Mouse (Mus musculus) heart, embryonic 13.5 days (tissue): ENCODE measurements around the gene Cdiptos. TPM values are rescaled to one million over a fixed set of nuclear protein-coding genes. Genes with fewer than 3 reads are reported as not detected.

Experiments
- ATAC-seq: fragments of 200-750 bp; cut with Nextera tagmentation; 2 replicates; pipeline ENCODE4 v1.8.0; 2017; ENCODE audit warnings: moderate TSS enrichment; ENCODE audit not compliant: insufficient number of reproducible peaks, low FRiP score, low TSS enrichment; ENCODE audit errors: extremely low read depth
- H3K27ac ChIP-seq: fragments of 300-500 bp; sonication (generic); replicated peaks from 2 replicates; pipeline ENCODE4 v1.5.1; 2015; ENCODE audit warnings: moderate library complexity, mild to moderate bottlenecking, inconsistent platforms
- H3K27me3 ChIP-seq: fragments of 300-500 bp; sonication (generic); replicated peaks from 2 replicates; pipeline ENCODE4 v1.6.1; 2015; ENCODE audit warnings: mild to moderate bottlenecking, inconsistent platforms
- H3K36me3 ChIP-seq: fragments of 300-500 bp; sonication (generic); 2 replicates; pipeline ENCODE4 v1.6.1; 2015; ENCODE audit warnings: mild to moderate bottlenecking, inconsistent platforms
- H3K4me1 ChIP-seq: fragments of 300-500 bp; sonication (generic); 2 replicates; pipeline ENCODE4 v1.6.1; 2015; ENCODE audit warnings: inconsistent platforms
- H3K4me2 ChIP-seq: fragments of 300-500 bp; sonication (generic); 2 replicates; pipeline ENCODE4 v1.6.1; 2015; ENCODE audit warnings: inconsistent platforms, mild to moderate bottlenecking, moderate library complexity
- H3K4me3 ChIP-seq: fragments of 300-500 bp; sonication (generic); 2 replicates; pipeline ENCODE4 v1.5.1; 2015; ENCODE audit warnings: moderate library complexity, mild to moderate bottlenecking, inconsistent platforms
- H3K9ac ChIP-seq: fragments of 300-500 bp; sonication (generic); 2 replicates; pipeline ENCODE4 v1.6.1; 2015; ENCODE audit warnings: inconsistent platforms, mild to moderate bottlenecking, moderate library complexity
- H3K9me3 ChIP-seq: fragments of 300-500 bp; sonication (generic); 2 replicates; pipeline ENCODE4 v1.6.1; 2016; ENCODE audit warnings: inconsistent platforms
- WGBS: fragments of 180-500 bp; shearing (Covaris S2); methylation state at CpG from one replicate; pipeline ENCODE4 v1.1.7; 2015; ENCODE audit warnings: mixed read lengths; 5-methylcytosine and 5-hydroxymethylcytosine counted together
- polyA plus RNA-seq: library from polyadenylated mRNA; unstranded; fragments of >200 nt; fragmentation: Nextera tagmentation; extraction: Ambion mirVana; gene quantifications from 2 replicates; pipeline ENCODE4 v1.2.1, GENCODE M21; 2015

The Cdiptos gene
- polyA plus RNA-seq, 1 experiment from 2014 or later: 0.59 TPM

- ATAC-seq: no peak
- 25% methylated on average over 19 of the region's 19 CpGs for WGBS
- H3K27me3 ChIP-seq: peaks cover 39% of the 10 kb centered on the region
- H3K4me2 ChIP-seq: no peak overlapping the region
- no peaks in the 10 kb centered on the region for H3K36me3 ChIP-seq
- H3K4me1 ChIP-seq: peaks cover 5% of the 10 kb centered on the region; the same call in 1 of the 2 replicates
- no peak overlapping the region for H3K27ac ChIP-seq
- H3K9me3 ChIP-seq: no peaks in the 10 kb centered on the region
- no peak overlapping the region for H3K9ac ChIP-seq
- no peak overlapping the region for H3K4me3 ChIP-seq
These were observed 12.2 kb downstream of the Cdiptos start for GRCm38 (mm10) chr7:126963548-126964286.

DNA sequence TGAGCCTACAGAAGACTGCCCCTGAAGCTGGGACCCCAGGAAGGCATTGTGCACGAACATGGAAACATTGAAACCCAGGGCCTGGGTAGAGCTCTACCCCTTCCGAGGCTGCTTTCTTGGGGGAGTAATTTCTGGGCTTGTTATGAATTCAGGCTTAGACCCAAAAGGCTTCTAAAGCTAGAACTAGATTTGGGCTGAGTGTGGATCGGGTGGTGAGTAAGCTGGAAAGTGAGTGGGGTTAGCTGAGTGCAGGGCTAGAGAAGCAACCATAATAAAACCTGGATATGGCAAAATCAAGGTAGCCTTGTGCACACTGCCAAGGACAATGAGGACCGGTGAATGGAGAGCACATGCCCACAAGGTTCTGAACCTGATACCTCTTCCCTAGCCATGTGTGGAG is 13.9 kb downstream of the Cdiptos start:
- Histone ChIP-seq H3K27me3 (peaks cover 45% of the 10 kb centered on the region), H3K36me3 (no peaks in the 10 kb centered on the region), H3K4me2 (no peak overlapping the region), H3K27ac (no peak overlapping the region), H3K4me3 (no peak overlapping the region), H3K4me1 (peaks cover 5% of the 10 kb centered on the region; the same call in 1 of the 2 replicates), H3K9me3 (no peaks in the 10 kb centered on the region), H3K9ac (no peak overlapping the region)
- WGBS: 81% methylated on average over 4 of the region's 4 CpGs
- ATAC-seq: no peak

- no peak overlapping the region for H3K27ac ChIP-seq
- no peak overlapping the region for H3K4me3 ChIP-seq
- no peak overlapping the region for H3K4me2 ChIP-seq
- H3K36me3 ChIP-seq: no peaks in the 10 kb centered on the region
- H3K27me3 ChIP-seq: peaks cover 45% of the 10 kb centered on the region
- H3K4me1 ChIP-seq: peaks cover 5% of the 10 kb centered on the region; the same call in 1 of the 2 replicates
- ATAC-seq: no peak
- 73% methylated on average over 5 of the region's 5 CpGs for WGBS
- no peak overlapping the region for H3K9ac ChIP-seq
- no peaks in the 10 kb centered on the region for H3K9me3 ChIP-seq
These were observed 14.8 kb downstream of the Cdiptos start for GRCm38 (mm10) chr7:126961095-126961494.

DNA sequence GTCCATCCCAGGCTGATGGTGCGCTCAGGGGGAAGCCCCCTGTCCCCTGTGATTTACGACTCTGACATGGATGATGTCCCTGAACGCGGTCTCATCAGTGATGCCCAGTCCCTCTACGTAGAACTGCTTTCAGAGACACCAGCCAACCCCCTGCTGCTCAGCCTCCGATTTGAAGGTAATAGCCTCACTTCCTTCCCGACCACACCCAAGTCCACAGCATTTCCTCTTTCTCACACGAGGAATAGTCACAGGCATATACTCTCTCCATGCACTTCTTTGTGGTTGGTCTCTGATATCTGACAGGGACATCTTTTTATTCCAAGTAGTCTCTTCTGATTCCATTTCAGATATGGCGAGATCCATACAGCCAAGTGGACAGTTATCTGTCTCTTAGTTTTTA is 16.1 kb downstream of the Cdiptos start:
- ATAC-seq: no peak
- Histone ChIP-seq H3K9me3 (no peaks in the 10 kb centered on the region), H3K4me3 (no peak overlapping the region), H3K27ac (no peak overlapping the region), H3K27me3 (peaks cover 45% of the 10 kb centered on the region), H3K9ac (no peak overlapping the region), H3K4me2 (no peak overlapping the region), H3K36me3 (no peaks in the 10 kb centered on the region), H3K4me1 (peaks cover 5% of the 10 kb centered on the region; the same call in 1 of the 2 replicates)
- 62% methylated on average over 9 of the region's 9 CpGs for WGBS

GRCm38 (mm10) chr7:126955125-126955524 is 20.8 kb downstream of the Cdiptos start:
- no peak overlapping the region for H3K9ac ChIP-seq
- peaks cover 5% of the 10 kb centered on the region for H3K4me1 ChIP-seq
- no peak overlapping the region for H3K4me2 ChIP-seq
- ATAC-seq: no peak
- 60% methylated on average over 3 of the region's 3 CpGs for WGBS
- peaks cover 46% of the 10 kb centered on the region for H3K27me3 ChIP-seq
- no peaks in the 10 kb centered on the region for H3K36me3 ChIP-seq
- H3K9me3 ChIP-seq: no peaks in the 10 kb centered on the region
- no peak overlapping the region for H3K4me3 ChIP-seq
- no peak overlapping the region for H3K27ac ChIP-seq

DNA sequence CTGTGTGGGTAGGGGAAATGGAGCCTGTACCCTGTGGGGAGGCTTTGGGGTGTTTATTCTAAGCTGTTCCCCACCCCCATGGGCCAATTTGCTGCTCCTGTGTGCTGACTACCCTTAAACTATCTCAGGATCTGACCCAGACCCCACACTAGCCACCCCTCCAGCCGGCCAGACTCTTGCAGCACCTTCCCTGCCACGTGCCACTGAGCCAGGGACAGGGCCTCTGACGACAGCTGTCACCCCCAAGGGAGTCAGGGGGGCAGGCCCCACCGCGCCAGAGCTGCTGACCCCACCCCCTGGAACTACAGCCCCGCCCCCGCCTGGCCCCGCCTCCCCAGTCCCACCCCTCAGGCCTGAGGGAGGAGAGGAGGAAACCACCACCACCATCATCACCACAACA is 23.3 kb downstream of the Cdiptos start:
- H3K27me3 ChIP-seq: peaks cover 62% of the 10 kb centered on the region
- ATAC-seq: no peak

GRCm38 (mm10) chr7:126951741-126952140 is 24.2 kb downstream of the Cdiptos start:
- WGBS: 3% methylated on average over 4 of the region's 4 CpGs
- no peak for ATAC-seq
- Histone ChIP-seq H3K9me3 (no peaks in the 10 kb centered on the region), H3K4me1 (peaks cover 15% of the 10 kb centered on the region), H3K4me2 (no peak overlapping the region), H3K27me3 (peaks cover 58% of the 10 kb centered on the region), H3K27ac (no peak overlapping the region), H3K4me3 (no peak overlapping the region), H3K36me3 (0 out of 2 replicates have a peak, but pooled peaks cover 8% of the 10 kb centered on the region), H3K9ac (no peak overlapping the region)

More for the DNA sequence above, 23.3 kb downstream of the Cdiptos start:
- WGBS: 1% methylated on average over 8 of the region's 8 CpGs
- H3K36me3 ChIP-seq: 0 out of 2 replicates have a peak, but pooled peaks cover under 1% of the 10 kb centered on the region
- no peak overlapping the region for H3K4me3 ChIP-seq
- H3K9ac ChIP-seq: no peak overlapping the region
- no peaks in the 10 kb centered on the region for H3K9me3 ChIP-seq
- no peak overlapping the region for H3K27ac ChIP-seq
- H3K4me2 ChIP-seq: no peak overlapping the region
- peaks cover 15% of the 10 kb centered on the region for H3K4me1 ChIP-seq

- 6% methylated on average over 26 of the region's 26 CpGs for whole genome bisulfite sequencing
- H3K9ac ChIP-seq: no peak overlapping the region
- peaks cover 58% of the 10 kb centered on the region for H3K27me3 ChIP-seq
- no peak for ATAC-seq
- no peak overlapping the region for H3K27ac ChIP-seq
- 0 out of 2 replicates have a peak, but pooled peaks cover 8% of the 10 kb centered on the region for H3K36me3 ChIP-seq
- H3K4me1 ChIP-seq: peaks cover 15% of the 10 kb centered on the region
- H3K4me3 ChIP-seq: peak overlapping the region; percentile 59; the same call in 1 of the 2 replicates
- H3K4me2 ChIP-seq: peak overlapping the region; percentile 99
- no peaks in the 10 kb centered on the region for H3K9me3 ChIP-seq
These were observed 25.0 kb downstream of the Cdiptos start for GRCm38 (mm10) chr7:126950647-126951615.

GRCm38 (mm10) chr7:126949793-126950646 is 25.9 kb downstream of the Cdiptos start, which contains the start of gene Sez6l2:
Gene Sez6l2 (plus strand): TSS chr7:126950563.
- peaks cover 58% of the 10 kb centered on the region for H3K27me3 ChIP-seq
- peak; percentile 52; the same call in 1 of the 2 replicates for ATAC-seq
- no peaks in the 10 kb centered on the region for H3K9me3 ChIP-seq
- H3K36me3 ChIP-seq: peaks cover 13% of the 10 kb centered on the region
- peak within 1 kb of the TSS; percentile 75 for H3K9ac ChIP-seq
- H3K4me1 ChIP-seq: peaks cover 15% of the 10 kb centered on the region
- no peak within 1 kb of the TSS for H3K27ac ChIP-seq
- under 1% methylated on average over 42 of the region's 42 CpGs for WGBS
- H3K4me3 ChIP-seq: peak within 1 kb of the TSS; percentile 59
- peak within 1 kb of the TSS; percentile 99 for H3K4me2 ChIP-seq

DNA sequence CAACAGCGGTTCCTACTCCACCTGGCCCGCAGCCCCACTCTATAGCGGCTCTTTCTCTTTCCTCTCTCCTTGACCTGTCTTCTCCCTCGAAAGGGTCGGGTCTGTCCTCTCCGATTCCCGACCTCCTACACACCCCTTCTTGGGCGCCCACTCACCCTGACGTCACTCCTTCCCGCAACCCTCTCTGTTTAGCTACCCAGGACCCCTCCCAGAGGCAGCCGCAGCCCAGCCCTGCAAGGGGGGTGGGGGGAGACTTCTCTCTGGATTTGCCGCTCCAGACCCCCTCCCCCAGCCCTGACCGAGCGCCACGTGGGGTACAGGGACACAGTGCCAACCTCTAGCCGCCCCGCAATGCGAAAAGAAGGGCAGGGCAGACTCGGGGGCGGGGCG is 26.5 kb downstream of the Cdiptos start, which contains the start of gene Asphd1:
Gene Asphd1, minus strand, starts transcription at position 180 of the 390 bp plus-strand sequence.
- H3K4me2 ChIP-seq: peak within 1 kb of the TSS; percentile 99
- peak within 1 kb of the TSS; percentile 59 for H3K4me3 ChIP-seq
- H3K27ac ChIP-seq: no peak within 1 kb of the TSS
- H3K36me3 ChIP-seq: peaks cover 18% of the 10 kb centered on the region
- H3K9me3 ChIP-seq: no peaks in the 10 kb centered on the region
- H3K27me3 ChIP-seq: peaks cover 58% of the 10 kb centered on the region
- peak within 1 kb of the TSS; percentile 75 for H3K9ac ChIP-seq
- ATAC-seq: peak; percentile 52; the same call in 1 of the 2 replicates
- WGBS: under 1% methylated on average over 18 of the region's 21 CpGs
- H3K4me1 ChIP-seq: peaks cover 15% of the 10 kb centered on the region
